Mouse (Mus musculus): ENCODE results near the gene Igfbp6.

DNA sequence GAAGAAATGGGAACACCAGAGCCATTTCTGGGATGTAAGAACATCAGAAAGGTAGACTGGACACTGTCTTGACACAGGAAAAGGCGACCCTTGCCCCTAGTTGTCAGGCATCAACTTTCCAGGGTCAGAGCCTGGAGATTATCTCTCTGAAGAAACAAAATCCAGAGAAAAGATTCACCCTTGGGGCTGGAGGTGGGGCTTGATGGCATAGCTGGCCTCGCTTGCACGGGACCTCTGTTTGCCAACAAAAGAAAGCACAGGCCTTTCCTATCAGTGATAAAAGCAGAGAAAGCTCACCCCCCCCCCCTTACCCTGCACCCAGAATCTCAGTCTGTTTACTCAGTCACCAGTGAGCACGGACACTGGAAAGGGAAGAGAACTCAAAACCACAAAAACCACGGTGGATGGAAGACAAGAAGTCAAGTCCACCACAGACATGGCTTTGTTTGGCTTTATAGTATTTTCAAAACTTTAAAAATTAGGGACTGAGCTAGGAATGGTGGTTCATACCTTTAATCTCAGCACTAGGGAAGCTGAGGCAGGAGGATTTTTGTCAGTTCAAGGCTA, 48.7 kb downstream of the Igfbp6 start:
- TF ChIP-seq CTCF (IDR thresholded peaks at IDR 0.05; ENCODE audit: control insufficient read depth, insufficient read depth, insufficient replicate concordance, low read depth, low read length): no peak
- no peak for TF ChIP-seq POLR2A (IDR thresholded peaks at IDR 0.05; ENCODE audit: control insufficient read depth, low read depth, low read length)
